Mouse (Mus musculus) frontal cortex, postnatal 36 days (tissue): Measurements from ENCODE around the gene Rasl10a.

Experiments used
- DNase-seq, 2 experiments: peaks; one replicate each; pipeline ENCODE4 v3.0.0; 2022; ENCODE audit warnings: low spot score in 2 of 2

Rasl10a gene

GRCm38 (mm10) chr11:5057856-5058641, at the start of gene Rasl10a:
Rasl10a (plus strand) TSS chr11:5058128.
- DNase-seq = peak; percentile 51 to 63

- DNase-seq = no peak
Observed at GRCm38 (mm10) chr11:5008867-5009266, 49.1 kb upstream of the Rasl10a start.

GRCm38 (mm10) chr11:5009354-5010074, 48.4 kb upstream of the Rasl10a start:
- DNase-seq = peak in 1 of 2 experiments; percentile 40

- no peak for DNase-seq
Observed at GRCm38 (mm10) chr11:5010205-5010604, 47.7 kb upstream of the Rasl10a start.

- no peak for DNase-seq
Observed at GRCm38 (mm10) chr11:5011480-5011879, 46.4 kb upstream of the Rasl10a start.

GRCm38 (mm10) chr11:5012213-5012715, 45.7 kb upstream of the Rasl10a start:
- no peak for DNase-seq

- DNase-seq = peak; percentile 72 to 82
Observed at GRCm38 (mm10) chr11:5015720-5016119, 42.2 kb upstream of the Rasl10a start.

GRCm38 (mm10) chr11:5016286-5016685, 41.6 kb upstream of the Rasl10a start:
- no peak for DNase-seq

GRCm38 (mm10) chr11:5017506-5017905, 40.4 kb upstream of the Rasl10a start:
- DNase-seq = peak in 1 of 2 experiments; percentile 39

GRCm38 (mm10) chr11:5025108-5025507, 32.8 kb upstream of the Rasl10a start:
- no peak for DNase-seq

GRCm38 (mm10) chr11:5028228-5028627, 29.7 kb upstream of the Rasl10a start:
- DNase-seq = peak; percentile 48 to 82

- no peak for DNase-seq
Observed at GRCm38 (mm10) chr11:5032706-5033105, 25.2 kb upstream of the Rasl10a start.

- DNase-seq = no peak
Observed at GRCm38 (mm10) chr11:5033136-5033535, 24.8 kb upstream of the Rasl10a start.

GRCm38 (mm10) chr11:5035421-5035820, 22.5 kb upstream of the Rasl10a start:
- DNase-seq = peak; percentile 77 to 90

- DNase-seq = no peak
Observed at GRCm38 (mm10) chr11:5037146-5037854, 20.6 kb upstream of the Rasl10a start.

GRCm38 (mm10) chr11:5040585-5040984, 17.3 kb upstream of the Rasl10a start:
- no peak for DNase-seq

GRCm38 (mm10) chr11:5041144-5041780, 16.7 kb upstream of the Rasl10a start:
- DNase-seq = peak; percentile 81 to 84

- no peak for DNase-seq
Observed at GRCm38 (mm10) chr11:5042645-5043381, 15.1 kb upstream of the Rasl10a start.

- peak; percentile 49 to 64 for DNase-seq
Observed at GRCm38 (mm10) chr11:5046321-5046926, 11.5 kb upstream of the Rasl10a start.

- DNase-seq = no peak
Observed at GRCm38 (mm10) chr11:5051629-5052028, 6.3 kb upstream of the Rasl10a start.
